Mouse (Mus musculus): Measurements from ENCODE around the gene Patj. TPM values are rescaled to one million over a fixed set of nuclear protein-coding genes. Genes with fewer than 3 reads are reported as not detected.

The Patj gene
- polyA plus RNA-seq (2015; fragmentation: Nextera tagmentation; extraction: Ambion mirVana), result 1.3 and 1.8 TPM in 2 replicates

DNA sequence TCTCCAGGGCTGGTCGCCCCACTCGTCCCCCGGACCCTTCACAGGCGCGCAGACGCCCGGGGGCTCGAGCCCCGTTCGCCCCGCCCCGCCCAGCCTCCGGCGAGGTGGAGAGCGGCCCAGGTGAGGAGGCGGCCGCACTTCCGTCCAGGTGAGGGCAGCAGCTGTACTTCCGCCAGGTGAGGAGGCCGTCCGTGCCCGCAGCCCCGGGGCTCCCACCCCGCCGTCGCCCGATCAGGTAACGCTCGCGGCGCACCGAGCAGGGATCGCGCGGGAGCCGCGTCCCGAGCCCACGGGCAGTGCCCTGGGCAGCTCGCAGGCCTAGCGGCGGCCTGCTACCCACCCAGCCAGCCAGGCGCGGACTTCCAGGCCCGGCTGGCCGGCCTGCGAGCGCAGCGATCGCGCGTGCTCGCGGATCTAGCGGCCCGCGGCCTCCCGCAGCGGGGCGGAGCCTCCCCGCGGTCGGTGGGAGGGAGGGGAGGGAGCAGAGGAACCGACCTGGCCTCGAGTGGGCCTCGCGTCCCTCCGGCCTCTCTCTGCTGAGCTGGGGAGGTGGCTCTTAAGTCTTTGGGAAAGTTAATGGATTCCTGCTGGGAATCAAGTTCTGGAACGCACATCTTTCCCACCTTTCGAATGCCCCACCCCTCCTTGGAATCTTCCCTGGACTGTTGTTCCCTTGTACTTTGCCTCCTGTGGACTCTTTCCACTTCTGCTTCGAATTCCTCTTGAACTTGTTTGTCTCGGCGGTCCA lies at the start of gene Patj:
Patj (plus strand) TSS at position 96 of the 748 bp plus-strand sequence.

DNA sequence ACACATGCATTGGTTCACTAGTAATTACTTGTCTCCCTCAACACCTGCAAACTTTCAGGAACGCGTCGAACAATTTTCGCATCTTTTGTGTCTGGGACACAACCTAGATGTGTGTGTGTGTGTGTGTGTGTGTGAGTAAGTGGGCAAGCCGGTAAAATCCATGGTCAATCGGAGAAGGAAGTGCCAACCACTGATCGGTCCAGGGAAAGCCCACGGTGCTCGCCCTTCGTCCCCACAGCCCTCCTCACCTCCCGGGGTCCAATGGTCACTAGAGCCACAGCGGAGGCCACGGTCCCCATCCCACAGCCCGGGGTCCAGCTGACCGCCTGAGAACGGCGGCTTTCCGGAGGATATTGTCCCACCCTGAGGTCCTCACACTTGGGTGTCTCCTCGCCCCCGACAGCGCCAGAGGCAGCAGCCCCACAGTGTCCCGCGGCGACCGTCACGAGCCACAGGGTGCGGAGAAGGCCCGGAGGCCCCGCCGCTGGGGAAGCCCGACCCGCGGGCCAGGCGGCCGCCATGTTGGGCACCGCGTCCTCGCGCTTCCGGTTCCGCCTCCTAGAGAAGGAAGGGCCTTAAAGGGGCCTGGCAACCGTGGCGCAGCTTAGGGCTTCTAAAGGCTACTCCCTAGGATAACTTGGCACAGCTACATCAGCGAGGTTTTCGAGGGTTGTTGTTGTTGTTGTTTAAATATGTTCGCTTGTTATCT lies 12.7 kb upstream of the Patj start, which contains the start of gene Tm2d1:
Tm2d1 (minus strand) TSS at position 591 of the 709 bp plus-strand sequence.

GRCm38 (mm10) chr4:98726590-98727237 lies 331.1 kb downstream of the Patj start, which contains the start of gene L1td1:
Gene L1td1, plus strand, starts transcription at chr4:98726734.

Other genes with a start within 250 kb of the Patj start
- 46.1 and 47.4 TPM in 2 replicates for gene Tm2d1, start 12.5 kb upstream of the Patj start, polyA plus RNA-seq (2015; fragmentation: Nextera tagmentation; extraction: Ambion mirVana)

All from spleen, postnatal 0 days (tissue).